Mouse (Mus musculus): ENCODE results near the gene Trrap.
A peak's percentile ranks its signal among the peaks of the same experiment; 100 is the strongest.

DNA sequence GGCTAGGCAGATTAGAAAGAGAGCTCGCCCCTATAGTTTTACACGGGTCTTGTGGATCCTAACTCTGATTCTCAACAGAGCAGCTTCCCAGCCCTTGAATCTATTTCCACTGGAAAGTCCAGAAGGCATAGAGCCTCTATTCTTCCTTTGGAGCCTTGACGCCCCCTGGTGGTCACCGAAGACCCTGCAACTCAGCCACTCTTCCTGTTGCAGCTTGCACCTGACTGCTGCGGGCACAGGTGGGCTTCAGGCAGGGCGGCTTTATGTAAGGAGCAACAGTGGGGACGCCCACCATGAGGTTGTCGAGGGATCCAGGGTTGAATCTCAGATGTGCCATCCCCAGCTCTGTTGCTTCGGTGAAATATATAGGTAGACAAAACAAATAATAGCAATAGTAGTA, 40.4 kb upstream of the Trrap start:
- peak; percentile 72; the same call in 1 of the 2 replicates for TF ChIP-seq CTCF (IDR thresholded peaks at IDR 0.05; ENCODE audit: extremely low read depth, insufficient read length, insufficient replicate concordance, low read depth, low read length)
- no peak for TF ChIP-seq POLR2A (IDR thresholded peaks at IDR 0.05; ENCODE audit: low read depth, low read length)

Data from small intestine, adult 2 months (tissue).